Mouse (Mus musculus): Measurements from ENCODE around the gene Fgl2.

- TF ChIP-seq CTCF (IDR thresholded peaks at IDR 0.05; ENCODE audit: low read depth, low read length) (no peak), POLR2A (IDR thresholded peaks at IDR 0.05; ENCODE audit: insufficient read depth, low read length) (no peak)
These were observed 14.0 kb downstream of the Fgl2 start for GRCm38 (mm10) chr5:21386432-21386831.

All from ES-Bruce4 (cell line).